Mouse (Mus musculus): ENCODE results near the gene Slc7a14.

DNA sequence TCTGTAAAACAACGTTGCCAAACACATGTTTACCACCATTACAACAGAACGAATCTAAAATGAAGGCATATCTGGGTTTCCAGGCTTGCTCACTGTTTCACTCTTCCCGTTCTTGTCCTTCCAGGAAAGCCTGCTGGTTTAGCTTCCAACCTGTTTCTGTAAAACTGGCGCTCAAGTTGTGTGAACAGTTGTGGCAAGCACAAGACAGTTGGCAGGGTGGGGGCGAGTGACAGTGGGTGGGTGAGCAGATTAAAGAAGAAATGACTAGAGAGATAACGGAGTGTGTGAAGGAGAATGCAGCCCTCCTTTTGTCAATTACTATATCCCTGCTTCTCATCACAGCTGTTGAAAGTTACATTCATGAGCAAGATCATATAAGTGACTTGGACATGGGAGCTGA, 2.2 kb downstream of the Slc7a14 start:
- TF ChIP-seq CTCF (IDR thresholded peaks at IDR 0.05; ENCODE audit: low read depth), result no peak
- no peak for TF ChIP-seq EP300 (IDR thresholded peaks at IDR 0.05; ENCODE audit: low read depth)
